Mouse (Mus musculus): ENCODE data around the gene Ppp1r37. TPM values are rescaled to one million over a fixed set of nuclear protein-coding genes. Genes with fewer than 3 reads are reported as not detected.

Ppp1r37 gene
- polyA plus RNA-seq, 1 experiment from 2014 or later = 8.3 TPM

DNA sequence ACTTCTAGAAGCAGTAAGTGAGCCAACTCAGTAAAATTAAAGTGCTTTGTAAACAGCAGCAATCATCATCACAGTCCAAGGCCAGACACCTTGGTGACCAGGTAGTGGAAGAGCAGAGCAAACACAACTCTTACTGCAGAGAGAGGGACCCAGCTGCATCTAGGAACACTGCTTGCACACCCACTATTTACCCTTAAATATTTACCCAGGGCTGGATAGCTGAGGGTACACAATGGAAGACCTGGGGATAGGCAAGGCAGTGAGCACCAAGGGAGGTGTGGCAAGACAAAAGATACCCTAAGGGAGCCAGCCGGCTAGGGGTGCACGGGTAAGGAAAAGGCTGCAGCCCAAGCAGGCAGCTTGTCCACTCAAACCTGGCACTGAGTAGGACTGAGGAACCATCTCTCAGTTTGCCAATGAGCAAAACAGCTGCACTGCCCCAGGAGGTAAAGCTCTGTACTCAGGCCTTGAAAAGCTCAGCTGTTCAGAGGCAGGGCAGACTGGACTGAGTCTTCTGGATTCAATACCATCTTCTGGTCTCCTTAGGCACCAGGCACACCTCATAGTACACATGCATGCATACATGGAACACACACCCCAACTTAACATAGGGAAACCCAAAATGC, 15.4 kb downstream of the Ppp1r37 start:
- H3K9ac ChIP-seq (replicated peaks) = no peak overlapping the region
- H3K4me3 ChIP-seq (ENCODE audit: low read depth, low read length) = no peak overlapping the region
- 0 out of 2 replicates have a peak overlapping the region, but pooled peaks have one; percentile 9 for H3K4me2 ChIP-seq (ENCODE audit: low read depth, low read length)
- peaks cover 46% of the 10 kb centered on the region for H3K4me1 ChIP-seq (ENCODE audit: insufficient read depth)
- H3K27me3 ChIP-seq (ENCODE audit: insufficient read depth, low read length) = no peaks in the 10 kb centered on the region
- H3K36me3 ChIP-seq (replicated peaks; ENCODE audit: insufficient read depth, low read length) = no peaks in the 10 kb centered on the region; the same call in 1 of the 2 replicates
- no peak for TF ChIP-seq EP300 (IDR thresholded peaks at IDR 0.05; ENCODE audit: low read depth)
- TF ChIP-seq CTCF (IDR thresholded peaks at IDR 0.05; ENCODE audit: low read depth) = no peak
- 61% methylated on average over 2 of the region's 2 CpGs for WGBS (ENCODE audit: insufficient replicate concordance)
- H3K9me3 ChIP-seq (ENCODE audit: low read length) = no peaks in the 10 kb centered on the region
- peak; percentile 63 for ATAC-seq
- no peak for DNase-seq
- peak overlapping the region; percentile 22; the same call in 1 of the 2 replicates for H3K27ac ChIP-seq (ENCODE audit: low read depth)

DNA sequence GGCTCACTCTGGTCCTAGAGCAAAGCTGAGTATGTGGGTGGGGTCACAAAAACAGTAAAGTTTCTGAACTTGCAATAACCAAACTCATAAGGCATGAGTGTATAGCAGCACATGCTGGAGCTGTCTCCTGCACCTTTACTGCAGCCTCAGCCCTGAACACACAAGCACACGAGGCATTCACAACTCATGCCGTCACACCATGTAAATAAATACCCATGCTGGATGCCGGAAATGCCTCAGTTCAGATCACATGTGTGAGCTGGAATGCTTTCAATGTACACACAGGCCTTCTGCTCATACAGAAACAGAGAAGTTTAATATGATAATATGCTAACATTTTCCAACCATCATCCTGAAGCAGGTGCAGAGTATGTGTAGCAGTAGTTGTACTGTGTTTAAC, 16.9 kb downstream of the Ppp1r37 start:
- H3K36me3 ChIP-seq (replicated peaks; ENCODE audit: insufficient read depth, low read length) = no peaks in the 10 kb centered on the region; the same call in 1 of the 2 replicates
- no peak overlapping the region for H3K27ac ChIP-seq (ENCODE audit: low read depth)
- H3K4me3 ChIP-seq (ENCODE audit: low read depth, low read length) = no peak overlapping the region
- 56% methylated on average over 3 of the region's 3 CpGs for WGBS (ENCODE audit: insufficient replicate concordance)
- TF ChIP-seq EP300 (IDR thresholded peaks at IDR 0.05; ENCODE audit: low read depth) (no peak), CTCF (IDR thresholded peaks at IDR 0.05; ENCODE audit: low read depth) (no peak)
- DNase-seq (no peak), ATAC-seq (peak; percentile 58)
- no peak overlapping the region for H3K9ac ChIP-seq (replicated peaks)
- no peaks in the 10 kb centered on the region for H3K27me3 ChIP-seq (ENCODE audit: insufficient read depth, low read length)
- peaks cover 38% of the 10 kb centered on the region for H3K4me1 ChIP-seq (ENCODE audit: insufficient read depth)
- H3K4me2 ChIP-seq (ENCODE audit: low read depth, low read length) = no peak overlapping the region
- no peaks in the 10 kb centered on the region for H3K9me3 ChIP-seq (ENCODE audit: low read length)

DNA sequence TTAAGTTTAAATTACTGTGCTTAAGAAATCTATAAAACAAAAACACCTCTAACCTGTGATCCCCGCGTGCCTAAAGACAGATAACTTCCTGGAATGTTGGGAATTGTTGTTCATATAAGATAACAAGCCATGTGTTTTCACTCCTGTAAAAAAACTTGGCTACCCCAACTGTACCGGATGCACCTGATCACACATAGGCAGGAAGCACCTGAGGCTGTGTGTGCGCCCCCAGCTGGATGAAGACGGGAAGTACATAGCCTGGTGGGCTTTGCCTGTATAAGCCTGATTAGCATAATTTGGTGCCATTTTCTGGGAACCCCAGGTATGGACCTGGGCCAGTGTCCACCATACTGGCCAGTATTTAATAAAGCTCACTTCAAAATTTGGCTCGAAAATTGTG, 19.3 kb downstream of the Ppp1r37 start:
- DNase-seq = no peak
- H3K4me2 ChIP-seq (ENCODE audit: low read depth, low read length) = no peak overlapping the region
- TF ChIP-seq CTCF (IDR thresholded peaks at IDR 0.05; ENCODE audit: low read depth) (peak; percentile 62), EP300 (IDR thresholded peaks at IDR 0.05; ENCODE audit: low read depth) (no peak)
- WGBS (ENCODE audit: insufficient replicate concordance) = 45% methylated on average over 6 of the region's 6 CpGs
- H3K4me3 ChIP-seq (ENCODE audit: low read depth, low read length) = no peak overlapping the region
- no peaks in the 10 kb centered on the region; the same call in 1 of the 2 replicates for H3K36me3 ChIP-seq (replicated peaks; ENCODE audit: insufficient read depth, low read length)
- H3K4me1 ChIP-seq (ENCODE audit: insufficient read depth) = peaks cover 35% of the 10 kb centered on the region
- no peak overlapping the region for H3K27ac ChIP-seq (ENCODE audit: low read depth)
- H3K9me3 ChIP-seq (ENCODE audit: low read length) = no peaks in the 10 kb centered on the region
- ATAC-seq = no peak
- no peak overlapping the region for H3K9ac ChIP-seq (replicated peaks)
- H3K27me3 ChIP-seq (ENCODE audit: insufficient read depth, low read length) = no peaks in the 10 kb centered on the region

DNA sequence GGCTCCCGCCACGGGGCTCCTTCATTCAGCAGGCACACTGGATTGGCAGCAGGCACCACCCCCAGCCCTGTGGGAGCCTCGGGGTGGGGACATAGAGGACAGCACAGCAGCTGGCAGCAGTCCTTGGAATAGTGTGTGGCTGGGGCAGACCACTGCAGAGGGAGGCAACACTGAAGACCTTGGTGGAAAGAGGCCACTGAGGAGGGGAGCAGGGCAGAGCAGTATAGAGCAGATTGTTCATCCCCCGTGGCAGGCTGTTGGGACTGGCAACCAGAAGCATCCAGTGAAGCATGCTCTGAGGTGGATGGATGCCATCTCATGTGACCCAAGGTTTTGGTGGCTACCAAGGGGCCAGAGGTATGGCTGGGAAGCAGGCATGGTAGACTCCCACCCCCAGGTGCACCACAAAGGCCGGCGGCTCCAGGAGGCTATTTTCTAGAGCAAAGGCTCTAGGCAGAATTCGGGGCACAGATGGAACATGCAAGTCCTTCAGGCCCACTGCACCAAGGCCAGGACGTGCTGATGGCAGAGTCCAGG, 20.7 kb downstream of the Ppp1r37 start:
- H3K9ac ChIP-seq (replicated peaks) = no peak overlapping the region; the same call in 1 of the 2 replicates
- H3K4me3 ChIP-seq (ENCODE audit: low read depth, low read length) = no peak overlapping the region
- H3K9me3 ChIP-seq (ENCODE audit: low read length) = no peaks in the 10 kb centered on the region
- peaks cover 2% of the 10 kb centered on the region for H3K36me3 ChIP-seq (replicated peaks; ENCODE audit: insufficient read depth, low read length)
- peaks cover 21% of the 10 kb centered on the region for H3K4me1 ChIP-seq (ENCODE audit: insufficient read depth)
- TF ChIP-seq CTCF (IDR thresholded peaks at IDR 0.05; ENCODE audit: low read depth) (no peak), EP300 (IDR thresholded peaks at IDR 0.05; ENCODE audit: low read depth) (no peak)
- DNase-seq = no peak
- no peak for ATAC-seq
- no peak overlapping the region for H3K4me2 ChIP-seq (ENCODE audit: low read depth, low read length)
- WGBS (ENCODE audit: insufficient replicate concordance) = 66% methylated on average over 8 of the region's 8 CpGs
- H3K27me3 ChIP-seq (ENCODE audit: insufficient read depth, low read length) = no peaks in the 10 kb centered on the region
- H3K27ac ChIP-seq (ENCODE audit: low read depth) = no peak overlapping the region

DNA sequence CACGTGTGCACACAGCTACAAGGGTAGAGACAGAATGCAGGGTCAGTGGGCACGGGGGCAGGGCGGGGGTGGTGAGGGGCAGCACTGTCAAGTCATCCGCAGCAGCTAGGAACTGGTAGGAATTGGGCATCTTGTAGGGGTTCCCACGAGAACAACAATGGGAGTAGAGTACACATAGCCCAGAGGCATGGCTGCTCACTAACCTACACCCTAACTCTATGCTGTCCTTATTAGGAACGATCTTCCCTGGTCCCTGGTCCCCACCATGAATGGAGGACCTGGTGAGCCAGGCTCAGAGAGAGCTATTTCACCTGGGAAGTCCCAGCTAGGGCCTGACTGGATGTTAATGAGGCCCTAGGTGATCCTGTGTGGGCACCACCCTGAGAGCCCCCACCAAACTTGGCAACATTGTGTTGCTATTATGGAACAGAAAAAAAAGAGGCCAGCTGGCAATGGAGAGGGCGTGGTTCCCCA, 21.2 kb downstream of the Ppp1r37 start:
- Histone ChIP-seq H3K27ac (ENCODE audit: low read depth) (no peak overlapping the region), H3K27me3 (ENCODE audit: insufficient read depth, low read length) (no peaks in the 10 kb centered on the region), H3K4me3 (ENCODE audit: low read depth, low read length) (no peak overlapping the region), H3K4me1 (ENCODE audit: insufficient read depth) (peaks cover 16% of the 10 kb centered on the region), H3K4me2 (ENCODE audit: low read depth, low read length) (no peak overlapping the region), H3K9me3 (ENCODE audit: low read length) (no peaks in the 10 kb centered on the region), H3K36me3 (replicated peaks; ENCODE audit: insufficient read depth, low read length) (peaks cover 3% of the 10 kb centered on the region), H3K9ac (replicated peaks) (no peak overlapping the region)
- WGBS (ENCODE audit: insufficient replicate concordance) = 85% methylated on average over 7 of the region's 7 CpGs
- no peak for ATAC-seq
- TF ChIP-seq CTCF (IDR thresholded peaks at IDR 0.05; ENCODE audit: low read depth) (no peak), EP300 (IDR thresholded peaks at IDR 0.05; ENCODE audit: low read depth) (no peak)
- DNase-seq = no peak

DNA sequence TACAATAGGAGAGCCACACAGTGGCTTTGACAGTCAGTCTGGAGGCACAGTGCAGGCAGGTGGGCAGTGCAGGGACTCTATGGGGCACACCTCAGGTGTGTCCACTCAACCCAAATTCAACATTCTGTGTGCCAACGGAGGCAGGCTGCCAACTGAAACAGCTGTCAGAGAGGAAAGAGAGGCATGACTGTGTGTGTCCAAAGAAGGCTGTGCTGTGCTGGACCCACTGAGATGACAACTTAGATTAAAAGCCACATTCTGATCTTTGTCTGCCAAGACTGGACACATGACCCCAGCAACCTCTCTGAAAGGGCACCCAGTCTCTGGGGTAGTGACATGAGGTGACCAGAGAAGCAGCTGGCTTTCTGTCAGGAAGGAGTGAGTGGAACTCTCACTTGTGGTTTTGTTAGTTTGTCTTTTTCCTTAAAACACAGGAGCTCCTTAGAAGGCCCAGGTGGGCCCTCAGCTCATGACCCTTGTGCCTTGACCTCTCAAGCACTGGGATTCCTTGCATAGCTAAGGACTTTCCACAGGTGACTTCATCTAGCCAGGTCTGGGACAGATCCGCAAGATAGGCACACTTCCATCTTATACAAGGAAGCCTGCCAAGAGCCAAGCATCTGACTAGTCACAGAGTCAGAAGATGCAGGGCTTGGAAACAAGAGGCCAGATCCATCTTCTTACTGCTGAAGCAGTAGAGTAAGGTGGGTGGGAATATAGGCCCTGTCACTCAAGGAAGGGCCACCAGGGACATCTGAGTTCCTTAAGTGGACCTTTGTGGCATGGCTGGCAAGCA, 21.9 kb downstream of the Ppp1r37 start:
- 83% methylated on average over 2 of the region's 2 CpGs for WGBS (ENCODE audit: insufficient replicate concordance)

More for the DNA sequence above, 21.9 kb downstream of the Ppp1r37 start:
- TF ChIP-seq CTCF (IDR thresholded peaks at IDR 0.05; ENCODE audit: low read depth) = no peak
- no peak for TF ChIP-seq EP300 (IDR thresholded peaks at IDR 0.05; ENCODE audit: low read depth)
- no peaks in the 10 kb centered on the region for H3K27me3 ChIP-seq (ENCODE audit: insufficient read depth, low read length)
- H3K4me1 ChIP-seq (ENCODE audit: insufficient read depth) = peaks cover 11% of the 10 kb centered on the region
- no peak overlapping the region for H3K4me3 ChIP-seq (ENCODE audit: low read depth, low read length)
- H3K4me2 ChIP-seq (ENCODE audit: low read depth, low read length) = no peak overlapping the region
- no peaks in the 10 kb centered on the region for H3K9me3 ChIP-seq (ENCODE audit: low read length)
- peaks cover 3% of the 10 kb centered on the region for H3K36me3 ChIP-seq (replicated peaks; ENCODE audit: insufficient read depth, low read length)
- no peak overlapping the region for H3K9ac ChIP-seq (replicated peaks)
- DNase-seq (no peak), ATAC-seq (no peak)
- no peak overlapping the region for H3K27ac ChIP-seq (ENCODE audit: low read depth)
